Mouse (Mus musculus): Measurements from ENCODE around the gene 9230104L09Rik. TPM values are rescaled to one million over a fixed set of nuclear protein-coding genes. Genes with fewer than 3 reads are reported as not detected.

Gene 9230104L09Rik
- polyA plus RNA-seq, 1 experiment from 2014 or later: not detected

DNA sequence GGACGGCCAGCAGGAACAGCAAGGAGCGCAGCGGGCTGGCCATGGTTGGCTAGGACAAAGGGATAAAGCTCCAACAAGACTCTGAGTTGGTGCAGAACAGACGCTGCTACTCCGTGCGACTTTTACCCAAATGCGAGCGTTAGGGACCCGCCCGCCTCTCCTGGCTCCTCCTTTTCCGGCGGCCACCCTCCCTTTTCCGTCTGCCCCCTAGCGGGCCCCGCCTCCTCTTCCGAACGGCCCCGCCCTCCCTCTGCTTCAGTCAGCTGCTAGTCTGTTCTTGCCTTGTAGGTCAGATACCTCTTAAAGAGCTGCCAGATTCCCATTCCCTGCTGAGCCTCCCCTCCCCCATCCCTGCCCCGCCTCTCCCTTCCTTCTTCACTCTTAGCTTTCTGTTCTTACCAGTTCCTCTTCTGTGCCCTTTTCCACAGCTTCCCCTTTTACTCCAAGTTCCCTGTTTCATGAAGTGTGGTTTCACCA, 10.5 kb upstream of the 9230104L09Rik start, which contains the start of gene Cst3:
Gene Cst3, minus strand, starts transcription at position 358 of the 477 bp plus-strand sequence.
- no peaks in the 10 kb centered on the region for H3K9me3 ChIP-seq
- peaks cover 24% of the 10 kb centered on the region for H3K4me1 ChIP-seq
- H3K4me3 ChIP-seq: peak within 1 kb of the TSS; percentile 90
- H3K27me3 ChIP-seq (replicated peaks): no peaks in the 10 kb centered on the region
- H3K4me2 ChIP-seq: peak within 1 kb of the TSS; percentile 86
- H3K36me3 ChIP-seq (replicated peaks): peaks cover 12% of the 10 kb centered on the region; the same call in 1 of the 2 replicates
- peak within 1 kb of the TSS; percentile 88 for H3K9ac ChIP-seq
- WGBS: 0% methylated on average over 19 of the region's 19 CpGs
- H3K27ac ChIP-seq: peak within 1 kb of the TSS; percentile 84
- ATAC-seq (replicated peaks): peak; percentile 97

DNA sequence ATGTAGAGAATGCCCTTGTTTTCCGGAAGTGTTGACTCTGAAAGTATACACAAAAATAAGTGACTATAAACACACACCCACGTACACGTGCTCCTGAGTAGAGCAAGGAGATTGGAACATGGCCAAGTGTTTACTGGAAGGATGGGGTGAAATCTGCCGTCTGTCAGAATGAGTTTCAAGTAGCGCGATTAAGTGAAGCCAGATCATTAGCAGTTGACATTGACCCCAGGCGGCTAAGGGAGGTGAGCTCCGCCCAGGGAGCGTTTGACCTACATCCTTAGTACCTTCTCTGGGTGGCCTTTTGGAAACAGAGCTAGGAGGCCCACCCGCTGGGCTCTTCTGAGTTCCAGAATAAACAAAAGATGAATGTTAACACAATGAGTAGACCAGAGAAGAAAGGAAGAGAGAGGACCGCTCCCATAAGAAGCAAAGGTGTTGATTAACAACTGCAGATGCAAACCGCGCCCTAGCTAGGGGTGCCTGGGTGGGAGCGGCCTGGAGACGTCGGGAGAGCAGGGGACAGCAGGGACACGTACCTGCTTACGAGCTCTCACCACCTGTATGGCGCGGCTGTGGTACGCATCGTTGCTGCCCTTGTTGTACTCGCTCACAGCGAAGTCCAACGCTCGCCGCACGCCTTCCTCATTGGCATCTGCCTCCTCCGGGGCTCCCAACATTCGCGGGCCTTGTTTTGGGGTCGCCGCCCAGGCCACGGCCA, 9.9 kb upstream of the 9230104L09Rik start:
- 1% methylated on average over 34 of the region's 34 CpGs for WGBS
- Histone ChIP-seq H3K9ac (peak overlapping the region; percentile 88), H3K36me3 (replicated peaks) (peaks cover 13% of the 10 kb centered on the region; the same call in 1 of the 2 replicates), H3K27ac (peak overlapping the region; percentile 84), H3K9me3 (no peaks in the 10 kb centered on the region), H3K4me3 (peak overlapping the region; percentile 90), H3K4me2 (peak overlapping the region; percentile 86), H3K4me1 (peaks cover 24% of the 10 kb centered on the region), H3K27me3 (replicated peaks) (no peaks in the 10 kb centered on the region)
- ATAC-seq (replicated peaks): peak; percentile 89

DNA sequence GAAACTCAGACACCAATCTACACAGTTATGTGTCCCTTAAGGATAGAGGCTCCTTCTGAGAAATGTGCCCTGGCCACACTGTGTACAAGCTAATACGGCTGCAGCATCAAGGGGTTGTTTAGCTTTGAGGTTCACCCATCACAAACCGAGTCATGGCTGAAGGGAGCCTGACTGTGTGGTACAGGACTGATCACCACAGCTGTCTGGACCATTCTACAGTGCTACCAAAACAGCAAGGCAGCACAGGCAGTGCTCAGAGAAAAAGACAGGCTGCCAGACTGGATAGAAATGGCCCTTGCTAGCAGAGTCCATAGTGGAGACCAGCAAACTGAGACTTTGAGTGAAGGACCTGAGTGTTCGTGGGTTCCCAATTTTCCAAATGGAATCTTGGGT, 9.4 kb upstream of the 9230104L09Rik start:
- peaks cover 13% of the 10 kb centered on the region; the same call in 1 of the 2 replicates for H3K36me3 ChIP-seq (replicated peaks)
- H3K9ac ChIP-seq: peak overlapping the region; percentile 88
- peak; percentile 10 for ATAC-seq (replicated peaks)
- peak overlapping the region; percentile 86 for H3K4me2 ChIP-seq
- peak overlapping the region; percentile 90 for H3K4me3 ChIP-seq
- H3K27ac ChIP-seq: no peak overlapping the region; the same call in 1 of the 2 replicates
- no peaks in the 10 kb centered on the region for H3K27me3 ChIP-seq (replicated peaks)
- H3K9me3 ChIP-seq: no peaks in the 10 kb centered on the region
- H3K4me1 ChIP-seq: peaks cover 24% of the 10 kb centered on the region
- 44% methylated on average over 3 of the region's 3 CpGs for WGBS

DNA sequence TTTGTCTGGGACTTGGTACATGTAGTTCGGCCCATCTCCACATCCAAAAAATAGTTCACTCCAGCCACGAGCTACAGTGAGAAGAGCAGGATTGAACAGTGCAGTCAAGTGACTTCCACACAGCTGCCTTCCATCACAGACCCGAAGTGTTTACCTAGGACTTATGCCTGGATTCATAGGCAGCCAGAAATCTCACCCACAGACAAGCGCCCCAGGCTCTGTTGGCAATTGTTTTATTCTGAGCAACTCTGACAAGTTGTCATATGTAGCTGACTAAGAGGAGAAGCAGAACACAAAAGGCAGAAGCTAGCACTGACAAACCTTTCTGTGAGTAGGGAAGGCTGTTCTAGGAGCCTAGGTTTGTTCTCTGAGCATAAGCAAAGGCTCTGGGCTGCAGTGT, 8.0 kb upstream of the 9230104L09Rik start:
- no peak for ATAC-seq (replicated peaks)
- H3K27ac ChIP-seq: no peak overlapping the region
- no peaks in the 10 kb centered on the region for H3K27me3 ChIP-seq (replicated peaks)
- H3K9ac ChIP-seq: no peak overlapping the region
- WGBS: 79% methylated on average over 4 of the region's 4 CpGs
- peak overlapping the region; percentile 86 for H3K4me2 ChIP-seq
- no peaks in the 10 kb centered on the region for H3K9me3 ChIP-seq
- H3K4me3 ChIP-seq: peak overlapping the region; percentile 90
- peaks cover 24% of the 10 kb centered on the region for H3K4me1 ChIP-seq
- peaks cover 13% of the 10 kb centered on the region; the same call in 1 of the 2 replicates for H3K36me3 ChIP-seq (replicated peaks)

DNA sequence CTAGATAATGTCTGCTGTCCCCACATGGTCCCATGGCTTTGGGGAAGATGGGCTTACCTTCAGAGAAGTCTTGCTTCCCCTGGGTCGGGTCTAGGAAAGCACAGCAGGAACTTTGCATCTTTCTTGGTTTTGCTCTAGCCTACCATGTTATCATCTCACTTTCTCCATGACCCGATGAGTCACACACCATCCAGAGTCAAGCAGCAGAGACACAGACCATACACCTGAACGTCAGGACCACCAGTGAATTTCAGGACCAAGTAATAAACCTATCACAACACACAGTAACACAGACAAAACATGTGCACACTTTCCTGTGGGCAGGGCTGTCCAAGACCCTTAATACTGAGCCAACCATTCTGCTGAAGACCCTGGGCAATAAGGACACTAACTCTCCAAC, 5.7 kb upstream of the 9230104L09Rik start:
- H3K4me1 ChIP-seq: peaks cover 24% of the 10 kb centered on the region
- WGBS: 87% methylated on average over 3 of the region's 3 CpGs
- no peak overlapping the region for H3K9ac ChIP-seq
- no peak for ATAC-seq (replicated peaks)
- no peak overlapping the region for H3K4me3 ChIP-seq
- no peaks in the 10 kb centered on the region for H3K27me3 ChIP-seq (replicated peaks)
- peaks cover 13% of the 10 kb centered on the region; the same call in 1 of the 2 replicates for H3K36me3 ChIP-seq (replicated peaks)
- no peak overlapping the region for H3K27ac ChIP-seq
- no peak overlapping the region for H3K4me2 ChIP-seq
- H3K9me3 ChIP-seq: no peaks in the 10 kb centered on the region

DNA sequence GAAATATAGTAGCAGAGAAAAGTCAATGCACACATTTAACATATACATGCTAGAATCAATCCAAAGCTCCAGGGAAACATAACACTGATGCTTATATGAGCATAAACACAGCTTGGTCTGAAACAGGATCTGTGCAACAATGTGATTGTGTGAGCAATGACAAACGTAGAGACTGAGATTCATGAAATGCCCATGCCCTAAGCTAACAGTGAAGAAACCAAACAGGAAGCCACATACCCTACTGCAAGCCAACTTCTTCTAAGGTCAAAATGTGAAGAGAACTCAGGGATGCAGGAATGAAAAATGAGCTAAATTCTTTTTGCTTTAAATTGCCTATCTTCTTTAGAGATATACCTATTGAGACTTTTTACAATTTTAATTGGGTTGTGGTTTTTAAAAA, 4.1 kb upstream of the 9230104L09Rik start:
- 71% methylated on average over 1 of the region's 1 CpGs for WGBS
- no peak for ATAC-seq (replicated peaks)
- Histone ChIP-seq H3K4me1 (peaks cover 20% of the 10 kb centered on the region), H3K9ac (no peak overlapping the region), H3K36me3 (replicated peaks) (peaks cover 13% of the 10 kb centered on the region; the same call in 1 of the 2 replicates), H3K27me3 (replicated peaks) (no peaks in the 10 kb centered on the region), H3K9me3 (no peaks in the 10 kb centered on the region), H3K27ac (no peak overlapping the region), H3K4me2 (no peak overlapping the region), H3K4me3 (no peak overlapping the region)

DNA sequence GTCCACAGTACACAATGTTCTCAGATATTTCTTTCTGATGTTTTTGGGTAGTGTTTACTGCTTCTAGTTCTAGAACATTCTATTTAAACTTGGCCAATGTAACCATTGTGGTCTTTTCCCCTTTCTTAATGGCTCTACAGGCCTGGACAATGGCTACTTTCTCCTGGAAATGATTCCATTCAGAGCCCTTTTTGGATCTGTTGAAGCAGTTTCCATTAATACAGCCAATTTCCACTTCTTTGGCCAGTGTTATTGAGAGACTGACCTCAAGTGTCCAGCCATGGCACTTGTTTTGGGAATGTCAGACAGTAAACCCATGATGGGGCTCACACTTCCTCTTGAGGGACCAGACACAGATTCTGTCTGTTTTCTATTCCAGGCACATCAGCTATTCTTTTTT, 3.1 kb downstream of the 9230104L09Rik start:
- no peak for ATAC-seq (replicated peaks)
- Histone ChIP-seq H3K36me3 (replicated peaks) (no peaks in the 10 kb centered on the region), H3K9me3 (no peaks in the 10 kb centered on the region), H3K4me2 (no peak overlapping the region), H3K4me1 (no peaks in the 10 kb centered on the region), H3K9ac (no peak overlapping the region), H3K27me3 (replicated peaks) (no peaks in the 10 kb centered on the region), H3K4me3 (no peak overlapping the region), H3K27ac (no peak overlapping the region)

DNA sequence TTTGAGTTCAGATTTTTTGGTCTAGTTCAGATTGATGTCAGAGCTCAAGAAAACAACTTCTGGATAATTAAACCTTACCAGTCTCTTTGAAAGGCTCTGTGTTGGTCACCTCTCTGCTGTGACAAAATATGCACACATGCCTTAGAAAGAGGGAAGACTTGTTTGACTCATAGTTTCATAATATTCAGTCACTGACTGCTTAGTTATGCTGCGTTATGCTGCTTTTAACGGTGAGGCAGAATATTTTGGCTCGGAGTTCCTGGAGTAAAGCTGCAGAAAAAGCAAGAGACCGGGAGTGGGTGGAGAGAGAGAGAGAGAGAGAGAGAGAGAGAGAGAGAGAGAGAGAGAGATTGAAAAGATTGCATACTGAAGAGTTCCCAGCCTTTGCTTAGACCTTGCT, 3.8 kb downstream of the 9230104L09Rik start:
- no peaks in the 10 kb centered on the region for H3K9me3 ChIP-seq
- no peaks in the 10 kb centered on the region for H3K36me3 ChIP-seq (replicated peaks)
- 79% methylated on average over 4 of the region's 4 CpGs for WGBS
- H3K27ac ChIP-seq: no peak overlapping the region
- no peak overlapping the region for H3K4me3 ChIP-seq
- ATAC-seq (replicated peaks): no peak
- H3K4me2 ChIP-seq: no peak overlapping the region
- H3K4me1 ChIP-seq: no peaks in the 10 kb centered on the region
- H3K27me3 ChIP-seq (replicated peaks): no peaks in the 10 kb centered on the region
- no peak overlapping the region for H3K9ac ChIP-seq

DNA sequence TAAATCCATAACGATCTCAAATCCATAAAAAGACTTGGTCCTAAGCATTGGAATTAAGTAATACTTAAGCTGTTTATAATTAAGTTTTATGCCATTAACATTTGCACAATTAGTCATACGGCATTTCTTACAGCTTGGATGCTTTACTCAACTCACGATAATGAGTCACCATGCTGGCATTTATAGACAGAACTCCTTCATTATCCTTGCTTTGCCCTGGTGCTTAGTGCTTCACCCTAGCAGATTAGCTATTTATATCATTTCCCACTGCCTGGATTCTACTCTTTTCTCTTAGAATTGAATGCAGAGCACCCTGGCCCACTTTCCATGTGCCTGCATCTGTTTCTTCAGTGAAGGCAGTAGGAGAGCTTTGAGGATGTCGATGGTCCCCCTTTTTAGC, 7.3 kb downstream of the 9230104L09Rik start:
- Histone ChIP-seq H3K36me3 (replicated peaks) (no peaks in the 10 kb centered on the region), H3K4me3 (no peak overlapping the region), H3K4me1 (no peaks in the 10 kb centered on the region), H3K9ac (no peak overlapping the region), H3K27me3 (replicated peaks) (no peaks in the 10 kb centered on the region), H3K4me2 (no peak overlapping the region), H3K27ac (no peak overlapping the region), H3K9me3 (no peaks in the 10 kb centered on the region)
- 79% methylated on average over 4 of the region's 4 CpGs for WGBS
- no peak for ATAC-seq (replicated peaks)

DNA sequence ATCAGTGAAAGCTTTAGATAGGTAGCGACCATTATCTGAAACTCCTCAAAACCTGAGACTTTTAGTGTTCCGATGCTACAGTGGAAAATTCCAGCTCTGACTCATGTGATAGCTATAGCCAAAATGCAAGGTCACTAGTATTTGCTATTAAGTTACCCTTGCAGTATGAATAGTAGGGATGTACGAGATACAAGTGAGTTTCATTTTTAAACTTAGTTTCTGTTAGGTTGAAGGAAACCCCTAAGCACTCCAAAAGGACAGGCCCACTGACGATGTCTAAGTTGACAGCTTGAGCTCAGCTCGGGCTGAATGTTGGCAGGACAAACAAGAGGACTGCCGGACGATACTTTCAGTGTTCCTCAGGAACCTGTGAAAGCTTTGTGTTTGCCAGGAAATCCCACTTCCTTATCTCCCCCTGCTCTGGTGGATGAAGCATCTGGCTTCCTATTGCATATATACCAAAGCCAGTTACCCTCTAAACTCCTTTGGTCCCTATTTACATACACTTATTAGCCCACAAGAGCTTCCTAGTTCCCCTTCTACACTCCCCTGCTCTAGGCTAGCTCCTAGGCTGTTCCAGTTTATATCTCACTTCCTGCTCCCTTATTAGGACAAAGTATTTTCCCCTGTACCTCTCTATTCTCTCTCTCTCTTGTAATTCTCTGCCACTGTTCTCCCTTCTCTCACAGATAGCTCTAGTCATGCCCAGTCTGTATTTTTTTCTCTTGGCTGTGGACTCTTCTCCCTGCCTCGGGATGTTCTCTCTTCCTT, 8.0 kb downstream of the 9230104L09Rik start:
- 74% methylated on average over 8 of the region's 8 CpGs for WGBS
- no peaks in the 10 kb centered on the region for H3K27me3 ChIP-seq (replicated peaks)
- ATAC-seq (replicated peaks): no peak

DNA sequence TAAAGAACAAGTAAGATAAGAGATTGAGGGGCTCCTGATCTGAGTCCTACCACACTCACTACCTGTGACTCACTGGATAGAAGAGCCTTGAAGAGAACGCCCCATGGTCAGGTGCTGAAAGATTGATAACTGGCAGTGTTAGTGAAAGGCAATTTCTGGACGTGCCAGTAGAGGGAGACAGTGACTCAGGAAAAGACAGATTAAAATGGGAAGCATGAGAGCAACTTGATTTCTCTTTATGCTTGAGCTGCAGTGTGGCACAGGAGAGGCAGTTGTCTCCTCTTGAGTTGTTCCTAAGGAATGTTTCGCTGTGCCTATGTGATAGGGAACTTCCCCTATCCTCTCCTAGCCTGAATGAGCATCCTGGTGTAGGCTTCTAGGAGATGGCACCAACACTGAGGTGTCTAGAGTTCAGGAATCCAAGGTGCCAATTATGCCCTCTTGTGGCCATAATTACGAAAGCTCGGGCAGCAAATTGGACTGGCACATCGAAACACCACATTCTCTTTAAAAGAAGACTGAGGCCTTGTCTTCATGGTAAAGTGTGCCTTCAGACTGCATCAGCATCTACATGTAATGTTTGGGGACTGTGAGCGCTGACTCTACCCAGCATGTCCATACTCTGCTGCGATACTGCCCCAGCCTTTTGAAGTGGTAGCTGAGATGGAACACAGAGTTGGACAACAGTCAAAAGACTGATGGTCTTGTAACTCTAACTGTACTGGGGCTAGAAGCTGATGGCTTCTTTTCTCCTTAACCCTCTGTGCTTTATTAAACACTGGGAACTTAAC, 13.5 kb downstream of the 9230104L09Rik start:
- Histone ChIP-seq H3K27ac (no peak overlapping the region), H3K4me2 (no peak overlapping the region), H3K9me3 (no peaks in the 10 kb centered on the region), H3K4me3 (no peak overlapping the region), H3K4me1 (no peaks in the 10 kb centered on the region), H3K9ac (no peak overlapping the region), H3K27me3 (replicated peaks) (no peaks in the 10 kb centered on the region), H3K36me3 (replicated peaks) (no peaks in the 10 kb centered on the region)
- ATAC-seq (replicated peaks): peak; percentile 81
- 48% methylated on average over 8 of the region's 8 CpGs for WGBS

More for the DNA sequence above, 8.0 kb downstream of the 9230104L09Rik start:
- Histone ChIP-seq H3K4me2 (no peak overlapping the region), H3K9ac (no peak overlapping the region), H3K36me3 (replicated peaks) (no peaks in the 10 kb centered on the region), H3K9me3 (no peaks in the 10 kb centered on the region), H3K4me3 (no peak overlapping the region), H3K4me1 (no peaks in the 10 kb centered on the region), H3K27ac (no peak overlapping the region)

DNA sequence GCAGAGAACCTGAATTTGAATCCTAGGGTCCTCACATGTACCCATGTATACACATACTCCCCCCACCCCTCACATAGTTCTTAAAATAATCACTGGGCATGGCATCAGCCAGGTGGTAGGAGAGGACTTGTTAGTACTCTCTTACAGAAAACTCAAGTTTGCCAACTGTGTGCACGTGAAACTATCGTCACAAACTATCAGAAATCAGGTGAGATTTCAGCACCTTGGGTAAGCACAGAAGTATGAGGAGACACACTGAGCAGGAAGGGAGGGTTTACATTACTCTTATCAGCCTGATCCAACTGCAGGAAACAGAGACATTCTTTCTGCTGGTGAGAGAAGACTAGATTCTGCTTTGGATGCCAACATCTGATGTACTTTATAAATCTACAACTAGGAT, 25.6 kb downstream of the 9230104L09Rik start:
- no peak overlapping the region for H3K4me2 ChIP-seq
- H3K9me3 ChIP-seq: no peaks in the 10 kb centered on the region
- no peaks in the 10 kb centered on the region for H3K36me3 ChIP-seq (replicated peaks)
- WGBS: 89% methylated on average over 2 of the region's 2 CpGs
- H3K27ac ChIP-seq: no peak overlapping the region
- no peak overlapping the region for H3K9ac ChIP-seq
- no peak for ATAC-seq (replicated peaks)
- H3K4me3 ChIP-seq: no peak overlapping the region
- no peaks in the 10 kb centered on the region for H3K4me1 ChIP-seq
- H3K27me3 ChIP-seq (replicated peaks): no peaks in the 10 kb centered on the region
